Mouse (Mus musculus) retina, postnatal 7 days (tissue): ENCODE data around the gene Tacc2.
"Not testable (repeated sequence)": the region's sequence is repeated elsewhere in the genome, so short reads cannot be mapped to it uniquely, and the experiment has no call there.

Experiments used
- DNase-seq: peaks from one replicate; pipeline ENCODE4 v3.0.0-alpha.2; 2012; ENCODE audit warnings: low read depth, low spot score

Gene Tacc2

DNA sequence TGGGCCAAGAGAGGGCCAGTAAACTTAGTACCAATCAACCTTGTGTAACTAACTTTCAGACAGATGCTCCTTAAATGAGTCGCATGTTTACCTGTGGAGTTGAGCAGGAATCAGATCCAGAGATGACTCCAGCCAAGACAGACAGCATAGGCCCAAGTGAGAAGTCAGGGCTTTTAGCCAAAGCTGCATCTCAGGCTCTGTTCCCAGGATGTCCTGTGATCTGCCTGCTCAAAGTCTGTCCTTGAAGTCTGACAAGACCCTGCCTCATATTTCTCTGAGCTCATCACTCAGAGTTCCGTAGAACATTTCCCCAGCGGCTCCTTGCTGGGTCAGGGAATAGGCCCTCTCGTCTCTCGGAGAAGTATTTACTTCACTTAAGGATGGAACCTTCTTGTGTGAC lies 73.4 kb downstream of the Tacc2 start:
- no peak for DNase-seq

DNA sequence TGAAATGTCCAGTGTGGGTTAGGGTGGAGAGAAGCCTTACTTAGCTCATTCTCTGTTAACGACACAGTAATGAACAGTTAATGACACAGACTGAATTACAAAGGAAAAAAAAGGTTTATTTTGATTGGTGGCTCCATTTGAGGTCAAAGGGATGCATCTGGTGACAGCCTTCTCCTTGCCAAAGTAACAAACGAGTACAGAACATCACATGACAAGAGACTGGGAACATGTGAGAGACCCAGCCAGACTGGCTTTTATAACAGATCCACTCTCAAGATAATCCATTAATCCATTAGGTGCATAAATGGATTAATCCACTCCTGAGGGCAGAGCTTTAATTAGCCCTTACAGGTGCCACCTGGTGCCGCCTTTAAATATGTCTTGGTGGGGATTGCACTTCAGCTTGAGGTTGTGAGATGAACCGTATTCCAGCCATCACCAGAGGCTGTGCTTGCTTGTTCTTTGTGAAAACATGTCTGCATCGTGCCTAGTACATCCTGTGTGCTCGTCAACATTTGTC lies 75.9 kb downstream of the Tacc2 start:
- DNase-seq: no peak

DNA sequence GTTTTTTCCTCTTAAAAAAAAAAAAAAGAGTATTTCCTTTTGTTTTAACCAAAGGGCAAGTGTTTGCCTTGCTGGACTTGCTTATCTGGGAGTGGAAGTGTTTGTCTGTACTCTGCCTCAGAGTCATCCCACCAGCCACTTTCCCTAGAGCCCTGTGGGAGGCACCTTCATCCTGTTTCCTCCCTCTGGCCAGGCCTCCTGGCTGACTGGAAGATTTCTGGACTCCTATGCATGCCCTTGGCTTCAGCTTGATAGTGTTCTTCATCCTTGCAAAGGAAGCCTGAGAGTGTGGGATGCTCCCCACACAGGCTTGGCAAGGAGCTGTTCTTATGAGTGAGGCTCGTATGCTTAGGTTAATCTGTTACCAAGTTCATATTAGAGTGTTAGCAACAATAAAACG lies 77.3 kb downstream of the Tacc2 start:
- DNase-seq: no peak

DNA sequence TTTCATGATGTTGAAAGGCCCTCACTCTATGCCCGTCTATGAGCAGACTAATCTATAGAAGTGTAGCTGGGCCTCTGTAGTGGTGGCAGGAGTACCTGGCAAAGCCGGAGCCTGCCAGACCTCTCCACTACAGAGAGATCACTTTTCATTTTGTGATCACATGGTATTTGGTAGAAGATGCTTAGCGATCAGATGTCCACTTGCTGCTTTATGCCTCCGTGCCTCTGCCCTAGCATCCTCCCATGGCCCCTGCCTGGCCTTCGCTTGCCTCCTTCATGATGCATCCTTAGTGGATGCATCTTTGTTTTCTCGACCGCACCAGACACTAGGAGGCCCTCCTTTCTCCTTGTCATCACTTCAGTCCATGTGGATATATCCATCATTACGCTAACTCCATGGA lies 79.7 kb downstream of the Tacc2 start:
- no peak for DNase-seq

DNA sequence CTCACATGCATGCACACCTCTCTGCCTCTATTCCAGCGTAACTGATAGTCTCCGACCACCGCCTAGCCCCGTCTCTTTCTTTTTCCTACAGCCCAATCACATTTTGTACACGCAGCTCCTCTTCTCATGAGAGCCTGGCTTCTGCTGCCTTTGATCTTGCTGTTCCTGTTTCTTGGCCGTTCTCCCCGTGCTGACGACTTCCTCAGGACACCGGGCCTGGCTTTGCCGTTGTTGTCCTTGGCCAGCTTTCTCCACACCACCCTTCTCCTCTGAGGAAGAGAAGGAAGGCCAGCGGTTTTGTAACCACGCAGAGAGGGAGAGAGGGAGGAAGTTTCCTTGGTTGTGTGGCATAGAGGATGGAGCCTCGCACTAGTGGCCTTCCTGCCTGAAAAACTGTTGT lies 80.5 kb downstream of the Tacc2 start:
- DNase-seq: no peak

DNA sequence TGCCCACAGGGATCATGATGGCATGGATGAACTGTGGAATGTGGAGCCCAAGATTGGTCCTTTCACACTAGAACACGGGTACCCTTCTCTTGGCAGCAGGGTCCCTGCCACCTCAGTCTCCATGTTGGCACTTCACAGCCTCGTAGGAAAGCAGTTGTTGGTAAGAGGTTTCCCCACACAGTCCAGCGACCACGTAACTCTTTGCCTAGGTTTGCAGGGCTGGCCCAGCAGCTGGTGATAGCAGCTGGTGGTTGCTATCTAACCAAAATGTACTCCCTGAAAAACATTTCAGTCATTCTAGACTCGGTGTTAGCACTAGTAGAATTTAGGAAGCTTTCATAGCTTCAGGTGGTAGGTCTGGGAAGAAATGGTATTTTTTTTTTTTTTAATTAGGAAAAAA lies 81.9 kb downstream of the Tacc2 start:
- no peak for DNase-seq

DNA sequence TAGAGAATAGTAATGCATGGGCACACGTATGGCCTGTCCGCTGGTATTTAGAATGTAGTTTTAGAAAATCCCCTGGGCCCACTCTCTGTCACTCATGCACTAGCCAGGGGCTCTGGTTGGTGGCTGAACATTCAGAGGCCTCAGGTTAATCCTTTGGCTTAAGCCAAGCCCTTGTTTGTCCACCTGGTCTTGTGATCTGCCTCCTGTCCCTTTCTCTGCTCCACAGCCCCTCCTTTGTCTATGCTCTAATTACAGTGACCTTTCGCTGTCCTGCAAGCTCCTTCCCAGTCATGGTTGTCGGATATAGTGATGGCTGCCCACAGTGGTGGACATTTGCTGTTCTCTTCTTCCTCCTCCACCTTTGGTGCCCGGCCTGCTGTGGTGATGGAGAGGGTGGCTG lies 85.0 kb downstream of the Tacc2 start:
- DNase-seq: no peak

DNA sequence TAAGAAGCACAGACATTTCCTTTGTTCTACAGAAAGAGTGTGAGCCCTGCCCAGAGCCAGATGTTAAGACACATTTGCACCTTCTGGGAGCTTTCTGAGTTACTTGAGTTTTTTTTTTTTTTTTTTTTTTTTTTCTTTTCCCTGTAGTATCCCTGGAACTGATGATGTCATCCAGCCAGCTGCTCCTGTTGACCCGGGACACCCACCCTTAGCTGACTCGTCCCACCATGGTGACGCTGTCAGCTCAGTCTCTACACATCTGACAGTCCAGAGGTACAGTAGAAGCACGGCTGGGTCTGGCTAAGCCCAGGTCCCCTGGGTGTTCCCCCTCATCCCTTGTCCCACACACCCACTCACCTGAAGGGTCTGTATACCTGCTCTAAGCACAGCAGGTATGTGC lies 85.6 kb downstream of the Tacc2 start:
- DNase-seq: no peak

DNA sequence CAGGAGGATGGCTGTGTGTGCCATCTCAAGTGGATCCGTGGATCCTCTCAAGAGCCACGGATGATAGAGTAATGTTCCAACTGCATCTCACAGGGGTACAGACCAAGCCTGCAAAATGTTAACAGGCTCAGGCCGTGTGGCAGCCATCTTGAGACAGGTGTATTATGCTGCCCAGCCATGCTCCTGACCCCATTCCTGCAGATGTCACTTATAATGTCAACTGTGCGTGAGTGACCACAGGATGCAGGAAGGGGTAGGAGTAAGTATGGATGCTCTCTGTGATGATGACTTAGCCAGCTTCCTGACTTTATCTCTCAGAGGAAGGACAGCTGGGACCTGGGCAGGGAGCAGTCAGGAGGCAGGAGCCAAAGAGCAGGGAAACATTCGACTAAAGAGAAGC lies 86.8 kb downstream of the Tacc2 start:
- no peak for DNase-seq

DNA sequence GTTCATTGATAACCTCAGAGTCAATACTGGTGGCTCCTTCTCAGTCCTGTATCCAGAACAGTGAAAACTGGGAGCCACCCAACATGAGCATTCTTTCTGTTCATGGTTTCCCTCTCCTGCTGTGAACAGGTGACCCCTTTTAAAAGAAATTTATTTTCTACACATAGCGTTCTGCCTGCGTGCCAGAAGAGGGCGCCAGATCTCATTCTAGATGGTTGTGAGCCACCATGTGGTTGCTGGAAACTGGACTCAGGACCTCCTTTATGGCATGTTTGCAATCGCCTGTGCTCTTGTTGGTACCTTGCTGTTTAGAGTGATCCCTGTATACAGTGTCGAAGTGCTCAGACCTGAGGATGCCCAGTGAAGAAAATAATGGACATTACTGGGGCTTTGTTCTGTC lies 87.4 kb downstream of the Tacc2 start:
- DNase-seq: no peak

DNA sequence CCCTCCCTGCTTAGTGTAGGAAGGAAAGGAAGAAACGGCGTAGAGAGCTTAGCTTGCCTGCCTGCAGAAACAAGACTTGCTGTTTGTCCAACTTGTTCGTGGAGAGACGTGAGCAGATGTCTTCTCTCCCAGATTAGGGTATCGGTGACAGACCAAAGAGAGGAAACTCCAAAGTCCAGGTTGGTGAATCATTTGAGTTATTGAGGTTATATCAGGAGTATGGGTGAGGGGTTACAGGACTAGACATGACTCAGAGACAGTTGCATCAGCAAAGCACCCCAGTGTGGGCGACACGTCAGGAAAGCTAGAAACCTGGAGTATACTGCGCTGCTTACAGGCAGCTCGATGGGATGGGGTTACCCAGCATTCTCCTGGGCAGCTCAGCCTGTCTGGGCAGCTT lies 88.1 kb downstream of the Tacc2 start:
- DNase-seq: no peak

DNA sequence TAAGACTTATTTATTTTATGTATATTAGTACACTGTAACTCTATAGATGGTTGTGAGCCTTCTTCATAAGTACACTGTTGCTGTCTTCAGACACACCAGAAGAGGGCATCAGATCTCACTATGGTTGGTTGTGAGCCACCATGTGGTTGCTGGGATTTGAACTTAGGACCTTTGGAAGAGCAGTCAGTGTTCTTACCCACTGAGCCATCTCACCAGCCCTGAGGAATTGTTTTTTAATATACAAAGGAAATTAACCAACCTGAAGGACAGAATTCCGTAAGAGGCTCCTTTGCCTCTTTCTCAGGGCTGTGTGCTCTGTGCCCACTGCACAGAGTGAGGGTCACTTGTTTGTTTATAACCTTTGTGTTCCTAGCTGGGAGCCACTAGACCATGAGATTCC lies 90.8 kb downstream of the Tacc2 start:
- DNase-seq: not testable (repeated sequence)

DNA sequence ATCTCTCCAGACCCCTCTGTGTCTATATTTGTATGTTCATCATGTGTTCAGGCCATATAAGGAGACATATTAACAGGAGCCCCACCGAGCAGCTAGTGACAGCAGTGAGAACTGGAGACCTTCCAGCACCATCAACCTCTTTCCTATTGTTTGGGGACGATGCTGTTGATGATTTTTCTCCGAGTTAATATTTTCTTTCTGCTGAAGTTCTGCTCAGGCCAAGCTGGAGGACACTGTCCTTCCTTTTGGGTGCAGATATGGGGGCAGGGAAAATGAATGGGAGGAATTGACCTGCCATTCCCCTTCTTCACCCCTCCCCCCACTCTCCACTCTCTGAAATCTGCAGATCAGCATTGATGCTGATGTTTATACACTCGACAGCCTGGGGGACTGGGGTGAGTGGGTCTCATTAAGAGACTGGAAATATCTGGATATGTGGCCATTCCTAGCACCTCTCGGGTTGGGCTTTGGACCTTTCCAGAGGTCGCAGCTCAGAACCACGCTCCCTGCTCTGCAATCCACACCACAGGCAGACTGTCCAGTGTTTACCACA lies 91.6 kb downstream of the Tacc2 start:
- DNase-seq: no peak

DNA sequence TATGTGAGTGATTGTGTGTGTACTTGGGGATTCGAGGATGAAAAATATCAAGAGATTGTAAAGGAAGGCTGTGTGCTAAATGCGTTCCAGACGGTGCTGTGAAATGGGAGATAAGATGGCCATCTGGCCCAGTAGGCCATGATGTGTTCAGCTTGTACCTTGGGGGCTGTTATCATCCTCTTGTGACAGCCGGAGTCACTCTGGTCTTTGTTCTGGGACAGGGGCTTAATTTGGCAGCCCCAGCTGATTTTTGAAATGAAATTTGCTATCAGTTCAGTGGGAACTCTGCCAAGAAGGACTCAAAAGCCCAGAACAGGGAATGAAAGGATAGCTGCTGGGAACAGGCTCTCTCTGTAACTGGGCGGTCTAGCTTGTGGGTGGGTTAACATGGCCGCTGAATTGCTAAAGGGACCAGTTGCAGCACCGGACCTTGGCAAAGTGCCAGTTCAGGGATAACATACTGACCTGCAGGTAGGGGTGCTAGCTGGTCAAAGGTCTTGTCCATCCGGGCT lies 92.2 kb downstream of the Tacc2 start:
- DNase-seq: no peak

DNA sequence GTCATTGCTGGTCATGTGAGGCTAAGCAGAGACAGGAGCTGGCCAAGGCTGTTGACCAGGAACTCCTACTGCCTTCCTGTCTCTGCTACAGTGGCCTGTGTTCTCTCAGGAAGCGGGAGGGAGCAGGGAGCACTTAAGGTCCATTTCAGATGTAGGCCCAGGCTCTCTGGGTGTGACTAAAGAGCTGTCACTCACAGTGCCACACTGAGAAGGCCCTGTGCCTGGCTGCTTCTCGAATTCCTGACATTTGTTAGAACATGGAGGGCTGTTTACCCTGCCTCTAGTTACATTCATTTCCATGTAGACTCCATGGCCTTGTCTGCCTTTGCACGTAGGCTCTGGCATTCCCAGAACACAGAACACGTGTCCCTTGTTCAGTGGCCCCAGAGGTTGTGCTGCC lies 93.1 kb downstream of the Tacc2 start:
- DNase-seq: no peak

DNA sequence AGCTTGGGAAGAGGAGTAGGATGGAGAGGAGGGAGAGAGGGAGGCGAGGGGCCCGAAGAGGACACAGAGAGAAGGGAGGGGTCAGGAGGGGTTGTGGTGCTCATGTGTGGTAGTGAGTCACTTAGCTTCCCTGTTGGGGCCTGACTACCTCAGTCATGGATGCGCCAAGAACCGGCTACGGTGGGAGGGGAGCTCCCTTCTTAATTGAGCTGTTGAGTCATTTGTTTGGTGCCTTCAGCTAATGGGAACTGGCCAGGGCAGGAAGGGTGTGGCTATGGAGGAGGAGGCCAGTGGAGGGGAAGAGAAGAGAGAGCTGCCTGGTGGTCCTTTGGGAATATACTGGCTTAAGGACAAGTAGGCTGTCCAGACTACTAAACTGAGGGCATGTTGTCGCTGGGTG lies 94.1 kb downstream of the Tacc2 start:
- no peak for DNase-seq

DNA sequence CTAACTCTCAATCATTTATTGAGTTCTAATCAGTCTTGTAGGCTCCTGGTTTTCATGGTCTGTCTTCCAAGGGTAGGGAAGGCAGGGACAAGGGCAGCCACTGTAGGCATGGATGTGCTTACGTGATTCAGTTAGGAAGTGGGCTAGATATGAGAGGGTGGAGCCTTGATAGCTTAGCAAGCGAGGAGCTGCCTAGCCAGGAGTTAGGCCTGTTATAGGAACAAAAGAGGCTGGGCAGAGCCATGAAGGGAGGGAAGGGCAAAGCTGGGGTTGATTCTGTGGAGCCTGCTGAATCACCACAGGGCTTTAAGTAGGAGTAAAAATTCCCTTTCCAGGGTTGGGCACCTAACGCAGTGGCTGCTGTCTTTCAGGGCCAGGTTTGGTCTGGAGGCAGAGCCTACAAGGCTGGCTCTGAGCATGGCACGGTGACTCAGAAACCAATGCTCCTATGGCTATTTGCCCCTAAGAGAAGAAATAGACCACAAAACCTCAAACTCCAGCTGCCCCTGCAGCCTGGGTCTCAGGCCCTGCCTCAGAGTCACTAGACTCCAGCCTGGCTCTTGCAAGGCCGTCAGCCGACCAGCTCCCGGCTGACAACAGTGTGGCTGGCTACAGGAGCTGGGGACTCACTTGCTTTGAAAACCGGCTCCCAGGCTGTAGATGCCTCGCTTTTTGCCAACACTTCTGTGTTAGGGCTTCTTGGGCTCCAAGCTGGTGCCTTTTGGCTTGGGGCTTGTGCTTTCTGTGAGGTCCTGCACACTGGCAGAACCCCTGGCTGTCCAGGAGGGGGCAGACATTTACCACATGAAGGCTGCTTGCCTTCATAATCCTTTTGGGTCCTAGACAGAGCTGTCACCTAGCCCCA lies 96.2 kb downstream of the Tacc2 start:
- DNase-seq: peak; percentile 54

DNA sequence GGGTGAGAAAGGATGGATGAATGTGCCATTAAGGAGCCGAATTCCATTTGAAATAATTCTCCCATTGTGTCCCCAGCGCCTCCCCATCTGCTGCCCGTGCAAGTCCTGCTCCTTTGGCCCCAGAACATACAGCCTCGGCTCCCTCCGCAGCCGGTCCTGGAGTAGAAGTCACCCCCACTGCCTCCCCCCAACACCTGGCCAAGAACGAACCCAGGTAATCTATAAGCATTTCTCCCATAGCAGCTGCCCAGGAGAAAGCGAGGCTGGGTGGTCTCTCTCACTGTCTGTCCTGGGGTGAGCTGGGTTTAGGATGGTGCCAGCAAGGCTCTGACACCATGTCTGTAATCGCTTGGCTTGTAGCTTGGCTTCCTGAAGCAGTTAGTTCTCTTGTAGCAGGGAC lies 97.3 kb downstream of the Tacc2 start:
- no peak for DNase-seq

DNA sequence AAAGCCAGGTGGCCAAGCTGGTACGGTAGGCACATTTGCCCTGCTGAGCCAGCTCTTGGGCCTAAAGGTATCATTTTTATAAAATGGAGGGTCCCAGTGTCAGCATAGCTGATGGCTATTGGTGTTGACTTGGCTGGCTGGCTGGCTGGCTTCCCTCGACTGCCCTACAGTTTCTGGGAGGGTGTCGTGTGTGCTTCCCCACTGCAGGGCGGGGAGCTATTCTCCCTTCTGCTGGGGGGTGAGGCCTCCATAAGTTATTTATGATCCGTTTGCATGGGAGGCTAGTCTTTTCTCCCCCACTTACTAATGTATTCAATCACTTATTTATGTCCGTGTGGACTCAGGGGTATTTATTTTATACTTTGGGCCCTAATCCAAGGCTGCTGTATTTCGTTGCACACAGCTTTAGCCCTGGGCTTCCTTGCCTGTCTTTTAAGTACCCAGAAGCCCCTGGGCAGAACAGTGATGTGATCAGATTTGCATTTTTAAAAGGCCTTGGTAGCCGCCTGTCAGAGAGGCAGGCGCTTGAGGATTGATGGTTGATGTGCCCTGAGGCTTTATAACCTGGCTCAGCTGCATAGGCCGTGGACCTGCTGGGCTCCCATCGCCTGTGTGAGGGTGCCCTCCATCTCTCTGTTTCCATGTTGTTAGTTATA lies 99.8 kb downstream of the Tacc2 start:
- DNase-seq: no peak

DNA sequence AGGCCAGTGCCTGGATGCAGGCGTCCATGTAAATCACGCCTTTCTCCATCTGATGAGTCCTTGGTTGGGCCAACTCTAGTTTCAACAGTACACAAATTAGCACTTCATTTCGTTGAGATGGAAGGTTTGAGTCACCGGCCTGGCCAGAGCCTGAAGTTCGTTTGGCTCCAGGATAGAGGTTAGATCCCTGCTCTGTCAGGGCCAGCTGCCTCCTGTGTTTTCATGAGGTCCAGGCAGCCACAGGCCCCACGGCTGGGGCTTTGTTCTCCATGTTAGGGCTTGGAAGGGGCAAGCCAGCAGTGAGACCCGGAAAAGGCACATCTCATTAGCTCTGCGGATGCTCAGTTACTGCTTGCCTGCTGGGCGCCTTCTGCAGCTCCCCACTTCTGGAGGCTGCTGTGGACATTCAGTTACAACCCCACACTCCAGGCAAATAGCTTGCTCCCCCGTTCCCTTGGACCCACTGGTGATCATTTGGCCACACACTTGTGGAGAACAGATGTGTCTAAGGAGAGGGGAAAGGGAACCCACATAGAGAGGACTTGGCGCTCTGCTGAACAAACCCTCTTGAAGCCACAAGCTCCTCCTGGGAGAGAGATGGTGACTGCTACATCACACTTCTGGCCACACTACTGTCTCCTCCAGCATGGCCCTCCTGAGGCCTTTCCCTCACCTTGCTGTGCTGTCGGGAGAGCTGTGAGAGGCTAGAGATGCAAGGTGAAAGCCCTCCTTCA lies 100.5 kb downstream of the Tacc2 start:
- DNase-seq: no peak

DNA sequence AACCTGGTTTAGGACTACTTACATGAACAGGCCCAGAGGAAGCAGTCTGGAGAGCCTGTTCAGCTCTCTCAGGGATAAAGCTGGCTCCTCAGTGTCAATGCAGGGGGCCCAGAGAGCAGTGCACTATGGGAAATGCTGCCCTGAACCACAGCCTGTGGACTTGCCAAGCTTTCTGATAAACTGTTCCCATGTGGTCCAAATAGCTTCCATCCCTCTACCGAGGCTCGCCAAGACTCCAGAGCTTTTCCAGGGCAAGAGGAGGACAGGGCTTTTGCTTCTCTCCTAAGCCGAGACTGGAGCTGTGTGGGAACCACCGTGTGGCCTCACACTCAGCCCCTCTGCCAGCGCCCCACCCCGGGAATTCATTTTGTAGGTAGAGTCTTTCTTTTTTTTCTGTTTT lies 101.2 kb downstream of the Tacc2 start:
- DNase-seq: no peak

DNA sequence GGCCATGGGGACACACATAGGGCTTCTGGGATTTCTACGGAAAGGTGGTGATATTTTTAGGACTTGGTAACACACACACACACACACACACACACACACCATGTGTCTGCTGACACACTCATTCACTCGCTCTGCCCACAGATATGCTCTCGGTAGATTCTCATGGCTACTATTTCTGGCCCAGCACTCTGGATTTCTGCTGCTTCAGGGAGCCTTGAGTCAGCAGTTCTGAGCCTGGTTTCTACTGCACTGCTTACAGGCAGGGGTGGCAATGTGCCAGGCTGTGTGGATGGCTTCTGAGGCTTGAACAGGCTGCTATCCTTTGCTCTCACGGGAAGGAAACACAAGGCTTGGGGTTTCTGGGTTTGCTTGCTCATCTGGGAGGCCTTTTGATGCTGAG lies 104.6 kb downstream of the Tacc2 start:
- DNase-seq: no peak
